Mouse (Mus musculus): ENCODE data around the gene Bloc1s6. TPM values are rescaled to one million over a fixed set of nuclear protein-coding genes. Genes with fewer than 3 reads are reported as not detected.

Gene Bloc1s6
- total RNA-seq, 2 experiments from 2014 or later: 12.0 to 30.4 TPM

DNA sequence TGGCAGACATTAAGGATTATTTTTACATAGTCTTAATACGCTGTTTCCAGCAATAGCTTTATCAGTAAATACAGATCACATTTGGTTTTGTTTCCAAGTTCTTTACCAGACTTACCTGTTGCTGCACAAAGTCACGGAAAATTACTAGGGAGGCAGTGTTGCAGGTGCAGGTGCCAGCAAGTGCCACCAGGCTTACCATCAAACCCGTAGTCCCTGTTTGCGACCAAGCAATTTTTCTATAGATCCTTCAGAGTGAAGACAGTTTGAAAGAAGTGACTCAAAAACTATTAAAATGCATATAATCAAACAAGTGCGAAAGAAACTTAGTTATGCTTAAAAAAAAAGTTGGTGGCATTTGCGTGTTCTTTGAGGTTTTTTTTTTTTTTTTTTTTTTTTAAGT is 26.2 kb downstream of the Bloc1s6 start:
- ATAC-seq (ENCODE audit: poor library complexity, severe bottlenecking): no peak

DNA sequence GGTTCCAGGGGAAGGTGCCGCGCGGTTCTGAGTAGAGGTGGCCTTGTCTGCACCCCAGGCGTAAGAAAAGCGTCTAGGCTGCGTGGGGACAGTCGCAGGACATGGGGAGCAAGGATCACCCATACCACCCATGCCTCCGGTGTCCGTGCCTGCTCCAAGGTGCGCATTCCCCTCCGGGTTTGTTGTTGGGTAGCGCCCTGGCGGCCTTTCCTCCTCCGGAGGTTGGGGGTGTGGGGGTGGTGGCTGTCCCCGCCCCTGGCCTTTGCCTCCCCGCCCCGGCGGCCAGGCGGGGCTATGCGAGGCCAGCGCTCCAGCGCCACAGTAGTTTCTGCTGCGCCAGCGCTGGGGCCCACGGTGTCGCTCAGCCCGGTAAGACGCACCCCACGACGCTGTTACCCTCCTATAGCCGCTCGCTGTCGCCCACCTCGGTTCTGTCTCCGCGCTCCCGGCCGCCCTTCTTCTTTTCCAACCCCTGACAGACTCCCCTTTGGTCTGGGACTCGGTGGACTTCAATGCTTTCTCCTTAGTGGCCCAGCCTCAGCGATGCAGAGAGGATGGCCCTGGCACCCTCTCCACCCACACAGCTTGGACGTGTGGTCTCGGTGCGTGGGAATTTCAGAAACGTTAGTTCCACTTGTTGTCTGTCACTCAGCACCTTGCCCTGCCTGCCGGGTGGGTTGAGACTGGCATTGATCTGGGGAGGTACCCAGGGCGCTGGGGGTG is 26.9 kb downstream of the Bloc1s6 start, which contains the start of gene Sqor:
Gene Sqor (plus strand): TSS at position 167 of the 723 bp plus-strand sequence.
- ATAC-seq (ENCODE audit: poor library complexity, severe bottlenecking): peak; percentile 96

DNA sequence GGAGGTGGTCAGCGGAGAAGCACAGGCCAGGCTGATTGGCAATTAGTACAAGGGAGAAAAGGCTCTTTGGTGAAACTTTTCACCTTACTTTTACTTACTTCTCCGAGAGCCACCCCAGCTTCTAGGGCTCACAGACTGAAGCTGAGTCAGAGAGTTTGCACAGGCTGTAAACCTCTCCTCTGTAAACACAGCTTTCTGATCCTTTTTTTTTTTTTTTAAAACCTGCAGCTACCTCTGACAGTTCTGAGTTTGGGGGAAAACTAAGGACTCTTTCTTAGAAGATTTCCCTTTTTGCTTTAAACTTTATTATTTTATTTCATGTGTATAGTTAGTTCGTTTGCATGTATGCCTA is 27.5 kb downstream of the Bloc1s6 start:
- ATAC-seq (ENCODE audit: poor library complexity, severe bottlenecking): no peak

DNA sequence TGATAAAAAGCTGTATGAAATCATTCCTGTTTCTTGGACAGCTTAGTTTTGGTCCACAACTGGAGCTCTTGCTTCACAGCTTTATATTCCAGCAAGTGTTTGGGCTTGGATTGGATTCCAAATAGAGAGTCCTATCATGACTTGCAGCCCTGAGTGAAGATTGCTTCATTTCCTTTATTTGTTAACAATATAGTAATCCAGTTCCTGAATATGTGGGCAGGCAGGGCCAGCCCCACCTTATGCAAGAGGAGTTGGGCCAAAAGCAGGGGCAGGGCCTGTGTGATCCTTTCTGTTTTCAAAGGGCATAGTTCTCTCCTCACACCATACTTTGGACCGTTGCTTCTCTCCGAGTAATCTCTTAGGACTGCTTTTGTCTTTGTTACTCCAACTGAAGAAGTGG is 32.7 kb downstream of the Bloc1s6 start:
- peak; percentile 96 for ATAC-seq (ENCODE audit: poor library complexity, severe bottlenecking)

DNA sequence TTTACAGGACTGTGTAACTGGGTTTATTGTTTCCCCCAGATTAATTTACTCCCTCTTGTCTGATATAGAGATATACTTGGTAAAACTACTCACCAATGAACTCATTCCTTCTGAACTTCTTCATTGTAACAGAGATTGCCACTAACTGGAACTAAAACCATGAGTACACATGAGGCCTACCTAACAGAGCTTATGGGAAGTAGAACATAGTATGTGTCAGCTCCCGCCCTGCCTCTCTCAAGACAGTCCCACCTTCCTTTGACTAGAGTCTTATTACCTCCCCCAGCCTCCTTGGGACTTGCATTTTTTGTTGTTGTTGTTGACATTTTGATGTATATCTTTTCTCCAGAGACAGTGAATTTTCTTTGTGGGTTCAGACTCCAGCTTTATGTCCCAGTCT is 34.6 kb downstream of the Bloc1s6 start:
- ATAC-seq (ENCODE audit: poor library complexity, severe bottlenecking): peak; percentile 26; the same call in 1 of the 2 replicates

DNA sequence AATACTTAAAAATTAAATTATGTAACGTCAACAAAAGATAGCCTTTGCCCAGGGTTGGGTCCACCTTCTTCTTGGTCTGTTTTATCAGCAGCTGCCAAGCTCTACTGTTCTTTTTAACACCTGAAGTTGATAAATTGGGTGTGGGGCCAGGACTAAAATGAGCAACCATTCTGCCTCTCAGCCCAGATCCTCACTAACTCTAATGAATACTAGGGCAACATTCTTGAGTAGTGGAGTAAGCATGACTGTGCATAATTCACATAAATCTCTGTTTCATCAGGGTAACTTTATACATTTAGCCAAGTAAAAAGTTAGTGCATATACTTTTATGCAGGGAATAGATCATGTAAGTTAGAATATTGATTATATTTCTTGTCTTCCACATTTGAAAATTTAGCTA is 37.2 kb downstream of the Bloc1s6 start:
- ATAC-seq (ENCODE audit: poor library complexity, severe bottlenecking): no peak

DNA sequence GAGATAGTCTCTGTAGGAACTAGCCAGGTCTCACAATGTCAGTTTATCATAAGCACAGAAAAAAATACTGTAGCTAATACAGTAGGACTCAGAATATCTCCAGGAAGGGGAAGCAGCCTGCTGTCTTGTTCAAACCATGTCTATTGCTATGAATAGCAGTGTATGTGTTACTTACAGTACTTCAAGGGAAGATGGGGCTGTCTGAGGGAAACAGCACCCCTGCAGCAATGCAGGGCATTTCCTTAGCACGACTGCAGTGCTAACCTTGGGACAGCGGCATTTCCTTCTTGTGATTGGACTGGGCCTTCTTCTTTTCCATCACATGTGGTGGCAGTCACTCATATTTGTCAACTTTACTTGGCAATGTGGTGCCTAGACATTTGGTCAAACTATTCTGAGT is 38.5 kb downstream of the Bloc1s6 start:
- ATAC-seq (ENCODE audit: poor library complexity, severe bottlenecking): no peak

DNA sequence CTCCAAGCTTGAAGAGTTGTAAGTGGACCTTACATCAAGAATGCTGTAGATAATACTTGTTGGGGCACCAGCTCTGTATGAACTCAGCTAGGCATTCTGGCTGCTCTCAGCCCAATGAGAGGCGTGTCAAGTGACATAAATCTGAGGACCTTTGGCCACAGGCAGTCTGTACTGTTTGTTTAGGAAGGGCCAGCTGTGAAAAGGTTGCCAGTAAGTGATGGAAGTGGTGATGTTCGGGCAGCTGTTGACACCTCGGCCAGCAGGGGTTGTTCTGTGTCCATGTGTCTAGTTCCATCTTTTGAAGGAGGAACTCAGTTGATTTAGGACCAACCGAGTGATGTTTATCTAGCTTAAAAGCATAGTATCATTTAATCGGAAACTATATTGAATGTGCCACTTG is 41.7 kb downstream of the Bloc1s6 start:
- ATAC-seq (ENCODE audit: poor library complexity, severe bottlenecking): peak; percentile 55

DNA sequence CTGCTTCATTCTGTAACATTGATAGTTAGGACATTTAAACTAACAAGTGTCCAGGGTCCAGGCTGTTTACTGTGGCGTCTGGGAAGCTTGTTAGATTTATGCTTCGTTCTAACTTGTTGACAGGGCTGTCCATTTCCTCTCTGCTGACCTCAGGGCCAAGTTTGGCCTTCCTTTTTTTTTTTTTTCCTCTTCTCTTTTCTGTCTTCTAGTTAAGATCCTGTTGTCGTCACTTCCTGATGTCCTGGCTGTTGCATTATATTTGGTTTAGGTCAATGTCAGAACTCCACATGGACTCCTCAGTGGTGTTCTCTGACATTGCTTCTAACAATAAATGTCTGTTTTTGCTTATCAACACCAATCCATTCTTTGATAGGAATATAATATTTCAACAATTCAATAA is 42.1 kb downstream of the Bloc1s6 start:
- ATAC-seq (ENCODE audit: poor library complexity, severe bottlenecking): peak; percentile 90

DNA sequence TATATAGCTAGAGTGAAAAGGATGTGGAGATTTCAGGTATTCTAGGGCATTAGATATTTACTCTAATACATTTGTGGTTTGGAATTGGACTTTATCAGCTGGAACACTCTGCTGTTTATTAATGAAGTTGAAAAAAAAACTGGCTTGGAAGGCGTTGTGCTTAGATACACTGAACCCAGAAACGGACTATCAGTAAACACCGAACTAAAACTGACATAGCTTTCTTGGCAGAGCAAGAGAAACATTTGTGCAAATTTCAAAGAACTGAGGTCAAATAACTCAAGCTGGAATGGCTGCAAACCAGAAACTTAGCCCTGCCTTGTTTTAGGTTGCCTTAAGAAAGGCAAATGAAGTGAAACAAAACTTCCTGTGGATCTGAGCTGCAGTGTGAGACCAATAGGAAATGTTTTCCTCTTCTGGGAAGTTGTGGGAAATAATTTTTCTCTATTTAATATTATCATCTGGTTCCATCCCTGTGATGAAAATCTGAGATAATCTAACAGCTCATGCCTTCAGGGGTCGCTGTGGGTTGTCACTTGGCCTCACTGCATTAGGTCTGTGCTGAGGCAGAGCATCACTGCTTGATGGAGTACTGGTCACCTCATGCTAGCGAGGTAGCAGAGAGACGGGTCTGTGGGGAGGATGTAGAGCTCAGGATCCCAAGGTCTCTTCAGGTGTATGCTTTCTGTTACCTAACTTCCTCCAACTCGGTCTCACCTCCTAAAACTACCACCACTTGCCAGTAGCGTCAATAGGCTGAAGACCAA is 43.5 kb downstream of the Bloc1s6 start:
- ATAC-seq (ENCODE audit: poor library complexity, severe bottlenecking): no peak

DNA sequence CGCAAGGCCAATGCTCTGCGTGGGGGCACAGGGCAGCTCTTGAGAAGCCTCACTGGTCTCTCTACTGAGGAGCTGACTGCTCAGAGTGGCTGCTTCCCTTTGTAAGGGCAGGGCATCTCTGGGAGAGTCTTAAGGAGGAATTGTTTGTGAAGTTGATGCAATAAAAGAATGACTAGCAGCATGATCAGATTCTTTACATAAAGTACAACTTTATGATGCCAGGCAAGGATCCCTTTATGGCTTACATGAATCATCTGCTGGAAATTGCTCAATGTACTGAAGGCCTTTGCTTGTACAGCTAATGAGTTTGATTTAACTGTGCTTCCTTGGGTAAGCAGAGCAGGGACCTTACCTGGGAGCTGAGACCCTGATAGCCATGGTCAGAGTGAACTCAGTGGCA is 45.4 kb downstream of the Bloc1s6 start:
- ATAC-seq (ENCODE audit: poor library complexity, severe bottlenecking): no peak

DNA sequence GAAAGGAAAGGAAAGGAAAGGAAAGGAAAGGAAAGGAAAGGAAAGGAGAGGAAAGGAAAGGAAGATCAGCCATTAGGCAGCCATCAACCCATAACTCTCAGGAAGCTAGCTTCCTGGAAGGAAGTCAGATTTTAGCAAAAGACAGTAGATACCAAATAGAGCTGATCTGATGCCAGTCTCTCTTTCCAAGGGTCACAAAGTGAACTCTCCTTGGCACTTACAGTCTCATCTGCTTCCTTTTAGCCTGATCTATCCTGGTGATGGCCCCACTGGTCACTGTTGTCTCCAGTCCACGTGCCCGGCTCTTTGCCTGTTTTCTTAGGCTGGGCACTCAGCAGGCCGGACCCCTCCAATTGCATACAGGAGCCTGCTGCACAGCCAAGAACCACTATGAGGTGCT is 46.4 kb downstream of the Bloc1s6 start:
- no peak for ATAC-seq (ENCODE audit: poor library complexity, severe bottlenecking)

DNA sequence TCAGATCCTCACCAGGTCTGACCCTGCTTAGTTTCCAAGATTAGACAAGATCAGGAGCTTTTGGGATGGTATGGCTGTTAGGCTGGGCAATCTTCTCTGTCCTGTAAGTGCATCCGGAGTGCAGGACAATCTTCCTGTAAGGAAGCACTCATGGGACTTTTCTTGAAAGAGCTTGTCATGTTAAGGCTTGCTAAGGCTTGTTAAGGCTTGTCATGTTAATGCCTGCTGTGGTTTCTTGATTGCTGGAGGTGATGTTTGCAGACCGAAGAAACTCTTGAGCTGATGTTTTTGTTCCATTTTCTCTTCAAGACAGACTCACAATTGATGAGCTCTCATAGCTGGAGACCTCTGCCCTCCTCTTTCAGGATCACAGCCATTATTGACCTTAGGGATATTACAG is 47.9 kb downstream of the Bloc1s6 start:
- ATAC-seq (ENCODE audit: poor library complexity, severe bottlenecking): no peak

DNA sequence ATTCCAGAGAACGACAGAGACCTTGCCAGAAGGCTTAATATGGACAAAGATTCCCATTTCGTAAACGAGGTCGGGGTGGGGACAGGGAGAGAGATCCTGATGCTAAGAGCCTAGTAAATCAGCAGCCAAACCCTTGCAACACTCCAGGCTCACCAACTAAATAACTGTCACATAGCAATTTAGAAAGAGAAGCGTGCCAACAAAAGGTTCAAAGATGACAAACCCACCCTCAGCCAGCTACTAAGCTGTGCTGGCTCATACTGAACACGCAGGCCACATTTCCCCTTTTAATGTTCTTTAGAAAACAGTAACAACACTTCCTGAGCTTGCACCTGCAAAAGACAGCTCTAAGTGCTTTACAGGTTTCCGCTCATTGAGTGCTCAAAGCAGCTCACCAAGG is 51.0 kb downstream of the Bloc1s6 start:
- peak; percentile 65 for ATAC-seq (ENCODE audit: poor library complexity, severe bottlenecking)

DNA sequence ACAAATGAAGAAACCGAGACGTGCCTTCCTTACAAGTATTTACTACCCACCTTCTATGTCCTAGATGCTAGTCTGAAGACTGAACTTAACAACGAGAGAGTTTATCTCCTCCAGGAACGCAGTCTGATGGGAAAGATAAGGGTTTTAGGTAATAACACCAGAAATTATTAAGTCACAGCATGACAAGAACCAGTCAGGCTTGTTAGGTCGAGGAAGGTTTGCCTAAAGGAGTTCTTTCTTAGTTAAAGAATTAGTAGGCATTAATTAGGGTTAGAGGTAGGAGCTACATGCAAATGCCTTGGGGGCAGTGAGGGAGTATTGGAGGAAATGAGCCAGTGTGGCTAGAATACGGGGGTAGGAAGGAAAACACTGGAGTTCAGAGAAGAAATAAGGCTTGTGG is 51.4 kb downstream of the Bloc1s6 start:
- no peak for ATAC-seq (ENCODE audit: poor library complexity, severe bottlenecking)

Other genes starting within 250 kb of the Bloc1s6 start
- gene Gatm, start 127.2 kb upstream of the Bloc1s6 start, total RNA-seq (2015): 19.8 and 29.9 TPM in 2 replicates
- gene Gatm, start 127.2 kb upstream of the Bloc1s6 start, total RNA-seq (2017): 13.7 and 20.8 TPM in 2 replicates
- gene AA467197, start 101.5 kb upstream of the Bloc1s6 start, total RNA-seq (2015): 50.1 and 66.9 TPM in 2 replicates
- gene AA467197, start 101.5 kb upstream of the Bloc1s6 start, total RNA-seq (2017): 103 and 129 TPM in 2 replicates
- 1.2 and 1.9 TPM in 2 replicates for gene Slc30a4, start 35.8 kb upstream of the Bloc1s6 start, total RNA-seq (2015)
- 1.9 and 2.2 TPM in 2 replicates for gene Slc30a4, start 35.8 kb upstream of the Bloc1s6 start, total RNA-seq (2017)
- 106 and 117 TPM in 2 replicates for gene Sqor, start 26.7 kb downstream of the Bloc1s6 start, total RNA-seq (2015)
- 167 and 173 TPM in 2 replicates for gene Sqor, start 26.7 kb downstream of the Bloc1s6 start, total RNA-seq (2017)

Data from megakaryocyte, adult 5-6 weeks (primary cell).